ENCODE assay signal across 11 mouse cellular contexts in genomic region chr7:45519345-45520120, GRCm38 (mm10). TPM values are rescaled to one million over a fixed set of nuclear protein-coding genes. Genes with fewer than 3 reads are reported as not detected.
DNase-seq lines count a peak whose midpoint lies in the region; ATAC-seq lines count a peak whose summit lies in the region.
"Had no signal": no experiment of that assay in that cellular context is flagged by ENCODE, and none has a peak within 500 bp of the region (broad histone marks: within the 10 kb centered on the region; RNA-seq: fewer than 3 reads in every experiment).

No protein-coding gene starts in this region.

- DNase-seq in cerebellum, postnatal 14 days, result peak; percentile 35 to 50
- no peak for DNase-seq in cerebellum, postnatal 36 days
- DNase-seq in CD4-positive helper T cell, adult 2 months (ENCODE audit: low read depth, low spot score), result peak; percentile 26
- DNase-seq in naive thymus-derived CD4-positive, alpha-beta T cell, adult 2 months (ENCODE audit: low read depth), result peak; percentile 44
- no peak for DNase-seq in adrenal gland, postnatal 10 days
- DNase-seq in heart, adult 18-20 months, result no peak
- no peak for DNase-seq in urinary bladder, postnatal 10 days (ENCODE audit: low spot score)
- DNase-seq: cerebellum, adult 11 months; embryo, embryonic 11 days; kidney, postnatal 14 days had no signal

- ATAC-seq in erythroid progenitor cell, adult 5-6 weeks (replicated peaks; ENCODE audit: low FRiP score, poor library complexity, severe bottlenecking), result peak; percentile 44; the same call in 1 of the 2 replicates

RNA-seq across cellular contexts. Expression of gene Ppp1r15a, which starts 6.5 kb away (rescaled TPM):
- total RNA-seq in erythroid progenitor cell, adult 5-6 weeks (2015; ENCODE audit: low replicate concordance), result 814 and 867 TPM in 2 replicates
- total RNA-seq in erythroid progenitor cell, adult 5-6 weeks (2017; ENCODE audit: low replicate concordance), result 569 and 633 TPM in 2 replicates
- 10 to 100 TPM; 28.0 to 48.2 TPM for total RNA-seq in adrenal gland, postnatal 10 days (2021)
- 10 to 100 TPM; 31.6 to 33.7 TPM for total RNA-seq in heart, adult 18-20 months (2021)

RNA-seq across cellular contexts. Expression of gene Plekha4, which starts 6.6 kb away (rescaled TPM):
- total RNA-seq in erythroid progenitor cell, adult 5-6 weeks (2015; ENCODE audit: low replicate concordance), result 7.2 TPM in 1 of 2 replicates, not detected in the other
- 0.08 and 0.90 TPM in 2 replicates for total RNA-seq in erythroid progenitor cell, adult 5-6 weeks (2017; ENCODE audit: low replicate concordance)
- 1 to 10 TPM; 5.4 to 9.2 TPM for total RNA-seq in adrenal gland, postnatal 10 days (2021)
- 1 to 10 TPM; 2.0 to 2.5 TPM for total RNA-seq in heart, adult 18-20 months (2021)

RNA-seq across cellular contexts. Expression of gene Nucb1, which starts 9.3 kb away (rescaled TPM):
- 164 and 168 TPM in 2 replicates for total RNA-seq in erythroid progenitor cell, adult 5-6 weeks (2015; ENCODE audit: low replicate concordance)
- 789 and 905 TPM in 2 replicates for total RNA-seq in erythroid progenitor cell, adult 5-6 weeks (2017; ENCODE audit: low replicate concordance)
- total RNA-seq in adrenal gland, postnatal 10 days (2021), result 100 to 1,000 TPM; 175 to 201 TPM
- total RNA-seq in heart, adult 18-20 months (2021), result 100 to 1,000 TPM; 129 to 143 TPM

RNA-seq across cellular contexts. Expression of gene Dhdh, which starts 30.9 kb away (rescaled TPM):
- total RNA-seq in erythroid progenitor cell, adult 5-6 weeks (2015; ENCODE audit: low replicate concordance), result 0.42 and 3.6 TPM in 2 replicates
- 1.0 and 1.6 TPM in 2 replicates for total RNA-seq in erythroid progenitor cell, adult 5-6 weeks (2017; ENCODE audit: low replicate concordance)
- total RNA-seq in adrenal gland, postnatal 10 days (2021), result 10 to 100 TPM; 42.4 to 47.3 TPM
- 10 to 100 TPM in 1 of 2 experiments, 1 to 10 TPM in 1; 7.9 to 13.1 TPM for total RNA-seq in heart, adult 18-20 months (2021)

RNA-seq across cellular contexts. Expression of gene Gm45808, which starts 32.9 kb away (rescaled TPM):
- not detected in 2 replicates for total RNA-seq in erythroid progenitor cell, adult 5-6 weeks (2015; ENCODE audit: low replicate concordance)
- 4.9 TPM in 1 of 2 replicates, not detected in the other for total RNA-seq in erythroid progenitor cell, adult 5-6 weeks (2017; ENCODE audit: low replicate concordance)
- total RNA-seq in adrenal gland, postnatal 10 days (2021), result 10 to 100 TPM; 26.0 to 27.9 TPM
- total RNA-seq in heart, adult 18-20 months (2021), result 10 to 100 TPM in 1 of 2 experiments, 1 to 10 TPM in 1; 8.7 to 12.3 TPM

Comparison
In these comparisons a context has a peak if more than half of its experiments do, and no peak if none do; other contexts are left out.
1. DNase-seq: peak in cerebellum, postnatal 14 days (2 of 2), CD4-positive helper T cell, adult 2 months (single experiment) and naive thymus-derived CD4-positive, alpha-beta T cell, adult 2 months (single experiment); none in cerebellum, postnatal 36 days (0 of 2), adrenal gland, postnatal 10 days (single experiment), heart, adult 18-20 months (0 of 2) and urinary bladder, postnatal 10 days (single experiment).
2. RNA of gene Ppp1r15a, which starts 6.5 kb away (total RNA-seq): 569 to 867 TPM in erythroid progenitor cell, adult 5-6 weeks; 28.0 to 48.2 TPM in adrenal gland, postnatal 10 days and 31.6 to 33.7 TPM in heart, adult 18-20 months; every median in the first group is over 10 times any median in the second.